Mouse (Mus musculus) forebrain, embryonic 13.5 days (tissue): Measurements from ENCODE around the gene Grid1. TPM values are rescaled to one million over a fixed set of nuclear protein-coding genes. Genes with fewer than 3 reads are reported as not detected.

ENCODE experiments used
- ATAC-seq: fragments of 200-750 bp; cut with Nextera tagmentation; 2 replicates; pipeline ENCODE4 v1.8.0; 2017
- H3K27ac ChIP-seq: fragments of 300-500 bp; sonication (generic); 2 replicates; pipeline ENCODE4 v1.5.1; 2015; ENCODE audit warnings: inconsistent platforms, mild to moderate bottlenecking, moderate library complexity
- H3K27me3 ChIP-seq: fragments of 300-500 bp; sonication (generic); 2 replicates; pipeline ENCODE4 v1.6.1; 2015; ENCODE audit warnings: mild to moderate bottlenecking, inconsistent platforms
- H3K36me3 ChIP-seq: fragments of 300-500 bp; sonication (generic); 2 replicates; pipeline ENCODE4 v1.6.1; 2015; ENCODE audit warnings: mild to moderate bottlenecking, inconsistent platforms; ENCODE audit not compliant: poor library complexity, severe bottlenecking
- H3K4me1 ChIP-seq: fragments of 300-500 bp; sonication (generic); 2 replicates; pipeline ENCODE4 v1.6.1; 2015; ENCODE audit warnings: inconsistent platforms
- H3K4me2 ChIP-seq: fragments of 300-500 bp; sonication (generic); 2 replicates; pipeline ENCODE4 v1.6.1; 2015; ENCODE audit warnings: inconsistent platforms, mild to moderate bottlenecking, moderate library complexity
- H3K4me3 ChIP-seq: fragments of 300-500 bp; sonication (generic); 2 replicates; pipeline ENCODE4 v1.5.1; 2015; ENCODE audit warnings: mild to moderate bottlenecking, inconsistent platforms
- H3K9ac ChIP-seq: fragments of 300-500 bp; sonication (generic); 2 replicates; pipeline ENCODE4 v1.6.1; 2015; ENCODE audit warnings: mild to moderate bottlenecking, inconsistent platforms
- H3K9me3 ChIP-seq: fragments of 300-500 bp; sonication (generic); replicated peaks from 2 replicates; pipeline ENCODE4 v1.6.1; 2016; ENCODE audit warnings: inconsistent platforms
- WGBS: fragments of 180-500 bp; shearing (Covaris S2); methylation state at CpG from one replicate; pipeline ENCODE4 v1.1.7; 2015; 5-methylcytosine and 5-hydroxymethylcytosine counted together
- polyA plus RNA-seq: library from polyadenylated mRNA; unstranded; fragments of >200 nt; fragmentation: Nextera tagmentation; extraction: Ambion mirVana; gene quantifications from 2 replicates; pipeline ENCODE4 v1.2.1, GENCODE M21; 2015

The Grid1 gene
- polyA plus RNA-seq, 1 experiment from 2014 or later, result 1.2 TPM

DNA sequence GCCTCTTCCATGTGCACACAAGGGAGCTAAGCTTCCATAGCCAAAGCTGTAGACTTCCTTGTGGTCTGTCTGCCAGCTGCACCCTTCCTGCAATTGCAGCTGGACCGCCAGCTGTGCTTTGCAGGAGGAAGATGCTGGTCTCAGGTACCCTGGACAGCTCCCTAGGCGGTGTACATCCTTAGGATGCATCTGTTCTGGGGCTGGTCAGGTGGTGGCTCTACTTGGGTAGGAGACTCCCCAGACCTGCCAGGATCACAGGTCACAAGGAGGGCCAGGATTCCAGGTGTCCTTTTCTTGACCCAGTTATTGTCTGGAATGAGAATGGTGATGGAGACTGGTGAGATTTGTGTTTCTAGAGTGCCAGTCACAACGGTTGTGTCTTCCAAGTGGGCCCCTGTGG lies 3.6 kb upstream of the Grid1 start:
- no peak overlapping the region for H3K4me2 ChIP-seq
- peaks cover 65% of the 10 kb centered on the region for H3K27me3 ChIP-seq
- H3K36me3 ChIP-seq, result no peaks in the 10 kb centered on the region
- 38% methylated on average over 3 of the region's 3 CpGs for WGBS
- no peak for ATAC-seq
- no peak overlapping the region for H3K4me3 ChIP-seq
- no peaks in the 10 kb centered on the region for H3K9me3 ChIP-seq
- peaks cover 19% of the 10 kb centered on the region for H3K4me1 ChIP-seq
- H3K27ac ChIP-seq, result no peak overlapping the region
- H3K9ac ChIP-seq, result no peak overlapping the region

DNA sequence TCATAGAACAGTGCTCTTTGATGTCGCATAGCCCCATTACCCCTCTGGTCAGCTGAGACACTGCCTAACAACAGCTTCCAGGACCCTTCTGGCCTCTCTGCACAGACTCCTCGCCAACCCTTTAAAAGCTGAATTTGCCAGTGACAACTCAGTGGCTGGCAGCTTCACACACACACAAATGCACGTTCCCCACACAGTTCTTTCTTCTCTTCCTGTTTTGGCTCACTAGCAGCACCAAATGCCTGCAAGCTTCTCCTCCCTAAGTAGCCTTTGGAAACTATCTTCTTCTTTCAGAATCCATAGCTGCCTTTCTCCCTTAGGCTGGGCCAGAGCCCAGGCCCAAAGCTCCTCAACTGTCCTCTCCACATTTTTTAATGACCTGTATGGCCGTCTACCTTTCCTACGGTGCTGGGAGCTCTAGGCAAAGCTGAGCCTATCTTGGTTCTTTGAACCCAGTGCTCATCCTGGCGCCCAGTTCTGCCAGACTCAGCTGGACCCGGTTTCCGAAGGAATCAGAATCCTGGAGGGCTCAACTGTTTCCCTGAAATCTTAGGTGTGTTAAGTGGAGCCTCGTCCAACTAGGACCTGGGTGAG lies 1.4 kb upstream of the Grid1 start:
- no peak for ATAC-seq
- Histone ChIP-seq H3K9ac (0 out of 2 replicates have a peak overlapping the region, but pooled peaks have one; percentile 74), H3K4me1 (peaks cover 34% of the 10 kb centered on the region), H3K4me3 (peak overlapping the region; percentile 64), H3K27me3 (peaks cover 83% of the 10 kb centered on the region), H3K4me2 (peak overlapping the region; percentile 86), H3K36me3 (no peaks in the 10 kb centered on the region), H3K27ac (no peak overlapping the region), H3K9me3 (no peaks in the 10 kb centered on the region)
- 5% methylated on average over 9 of the region's 9 CpGs for WGBS

DNA sequence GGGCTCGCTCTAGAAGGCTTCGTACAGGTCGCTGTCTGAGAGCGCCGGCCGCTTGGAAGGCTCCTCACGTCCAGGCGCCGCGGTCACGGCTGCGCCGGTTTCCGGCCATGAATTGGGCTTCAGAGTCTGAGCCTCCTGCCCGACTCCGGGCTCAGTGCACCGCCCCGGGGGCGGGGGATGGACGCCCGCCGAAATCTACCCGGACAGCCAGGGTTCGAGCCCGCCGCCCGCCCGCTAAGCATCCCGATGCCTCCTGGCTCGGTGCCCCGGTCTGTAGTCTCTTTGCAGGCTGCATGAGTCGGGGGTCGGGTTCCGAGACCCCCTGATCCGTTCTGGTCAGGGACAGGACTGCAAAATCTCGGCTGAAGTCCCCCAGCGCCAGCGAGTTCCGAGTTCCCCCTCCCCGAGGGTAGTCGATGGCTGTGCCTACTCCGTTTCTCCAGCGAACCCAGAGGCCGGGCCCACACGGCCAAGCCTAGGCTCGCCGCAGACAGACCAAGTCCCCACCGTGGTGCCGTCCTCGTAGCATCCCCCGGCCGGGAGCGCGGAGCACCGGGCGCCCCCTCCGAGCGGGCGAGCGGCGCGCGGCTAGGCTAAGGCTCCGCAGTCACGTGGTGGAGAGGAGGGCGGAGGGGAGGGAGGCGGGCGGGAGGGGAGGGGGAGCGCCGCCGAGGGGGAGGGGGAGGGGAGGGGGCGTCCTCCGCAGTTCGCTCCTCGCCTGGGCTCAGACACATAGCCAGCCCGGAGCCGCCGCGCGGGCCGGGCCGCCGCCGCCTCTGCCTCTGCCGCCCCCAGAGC lies 588 bp upstream of the Grid1 start:
- peaks cover 91% of the 10 kb centered on the region for H3K27me3 ChIP-seq
- peak; percentile 81 for ATAC-seq

DNA sequence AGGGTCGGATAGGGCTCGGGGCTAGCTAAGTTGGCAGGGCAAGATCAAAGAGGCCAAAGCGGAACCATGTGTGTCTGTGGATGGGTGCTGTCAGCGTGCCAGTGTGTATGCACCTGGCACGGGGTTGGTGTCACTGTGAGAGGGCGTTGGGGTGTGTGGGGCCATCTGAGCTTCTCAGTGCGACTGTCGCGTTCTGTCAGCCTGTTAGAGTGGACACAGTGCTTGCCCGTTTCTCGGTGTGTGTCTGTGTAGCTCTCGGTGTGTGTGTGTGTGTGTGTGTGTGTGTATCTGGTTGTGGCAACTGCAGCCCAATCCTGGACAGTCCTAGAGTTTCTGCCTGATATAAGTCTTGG lies 721 bp downstream of the Grid1 start:
- Histone ChIP-seq H3K27ac (no peak overlapping the region), H3K36me3 (no peaks in the 10 kb centered on the region), H3K4me3 (peak overlapping the region; percentile 64), H3K9ac (peak overlapping the region; percentile 74), H3K4me2 (peak overlapping the region; percentile 86), H3K27me3 (peaks cover 83% of the 10 kb centered on the region), H3K4me1 (peaks cover 36% of the 10 kb centered on the region), H3K9me3 (no peaks in the 10 kb centered on the region)
- ATAC-seq, result no peak
- WGBS, result 0% methylated on average over 12 of the region's 12 CpGs

More for the DNA sequence above, 588 bp upstream of the Grid1 start:
- Histone ChIP-seq H3K36me3 (no peaks in the 10 kb centered on the region), H3K4me3 (peak overlapping the region; percentile 64), H3K9me3 (no peaks in the 10 kb centered on the region), H3K9ac (peak overlapping the region; percentile 74), H3K4me1 (peaks cover 35% of the 10 kb centered on the region), H3K27ac (no peak overlapping the region), H3K4me2 (peak overlapping the region; percentile 86)
- 1% methylated on average over 47 of the region's 85 CpGs for WGBS

DNA sequence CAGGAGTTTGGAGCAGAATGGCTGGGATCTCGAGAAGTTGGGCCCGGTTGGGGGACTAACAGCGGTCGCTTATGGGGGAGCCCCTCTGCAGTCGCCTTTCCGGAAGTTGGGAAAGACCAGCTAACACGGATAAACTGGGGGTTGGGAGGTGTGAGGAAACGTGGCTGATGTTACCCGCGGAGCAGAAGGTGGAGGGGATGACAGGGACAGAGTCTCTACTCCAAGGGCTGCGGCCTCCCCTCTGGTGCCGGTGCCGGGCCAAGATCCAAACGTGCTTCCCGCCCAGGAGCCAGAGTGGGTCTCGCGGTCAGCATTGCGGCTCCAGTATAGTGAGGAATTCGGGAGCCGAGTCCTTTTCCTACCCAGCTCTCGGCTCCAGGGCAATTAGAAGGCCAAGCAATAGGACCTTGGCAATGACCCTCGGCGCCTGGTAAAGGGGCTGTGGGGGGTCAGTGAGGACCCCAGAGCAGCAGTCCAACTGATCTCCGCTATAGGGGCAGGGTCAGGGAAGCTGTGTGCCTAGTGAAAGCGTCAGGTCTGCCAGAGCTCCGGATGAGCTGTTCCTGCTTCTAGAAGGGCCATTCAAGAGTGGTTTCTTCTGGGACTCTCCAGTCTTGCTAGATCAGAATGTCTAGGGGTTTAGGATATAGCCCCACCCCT lies 1.4 kb downstream of the Grid1 start:
- peak overlapping the region; percentile 74 for H3K9ac ChIP-seq

DNA sequence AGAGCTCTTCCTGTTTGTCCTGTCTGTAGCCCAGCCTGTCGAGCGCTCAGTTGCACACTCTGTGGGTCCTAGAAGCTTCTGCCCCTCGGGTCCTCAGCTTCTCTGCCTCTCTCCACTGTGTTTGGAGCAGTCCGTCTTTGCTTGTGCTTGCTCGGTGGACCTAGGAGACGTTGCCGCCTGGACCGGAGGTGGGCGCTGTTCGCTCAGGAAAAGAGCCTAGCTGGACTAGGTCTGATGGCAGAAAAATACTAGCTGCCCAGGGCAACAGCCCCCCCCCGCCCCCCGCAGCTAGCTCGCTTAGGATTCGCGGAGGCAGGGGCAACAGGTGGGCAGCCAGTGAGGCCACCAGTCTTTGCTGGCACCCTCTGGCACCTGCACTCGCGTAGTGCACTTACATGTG lies 3.2 kb downstream of the Grid1 start:
- peak; percentile 44 for ATAC-seq
- Histone ChIP-seq H3K4me1 (peaks cover 44% of the 10 kb centered on the region), H3K36me3 (no peaks in the 10 kb centered on the region), H3K27me3 (peaks cover 58% of the 10 kb centered on the region), H3K9me3 (no peaks in the 10 kb centered on the region), H3K9ac (peak overlapping the region; percentile 54), H3K4me3 (peak overlapping the region; percentile 38), H3K4me2 (peak overlapping the region; percentile 63), H3K27ac (no peak overlapping the region)
- WGBS, result 2% methylated on average over 17 of the region's 17 CpGs

More for the DNA sequence above, 1.4 kb downstream of the Grid1 start:
- Histone ChIP-seq H3K4me3 (peak overlapping the region; percentile 64), H3K36me3 (no peaks in the 10 kb centered on the region), H3K27me3 (peaks cover 76% of the 10 kb centered on the region), H3K4me2 (peak overlapping the region; percentile 86), H3K9me3 (no peaks in the 10 kb centered on the region), H3K27ac (no peak overlapping the region), H3K4me1 (peaks cover 42% of the 10 kb centered on the region)
- ATAC-seq, result no peak
- 3% methylated on average over 26 of the region's 26 CpGs for WGBS

DNA sequence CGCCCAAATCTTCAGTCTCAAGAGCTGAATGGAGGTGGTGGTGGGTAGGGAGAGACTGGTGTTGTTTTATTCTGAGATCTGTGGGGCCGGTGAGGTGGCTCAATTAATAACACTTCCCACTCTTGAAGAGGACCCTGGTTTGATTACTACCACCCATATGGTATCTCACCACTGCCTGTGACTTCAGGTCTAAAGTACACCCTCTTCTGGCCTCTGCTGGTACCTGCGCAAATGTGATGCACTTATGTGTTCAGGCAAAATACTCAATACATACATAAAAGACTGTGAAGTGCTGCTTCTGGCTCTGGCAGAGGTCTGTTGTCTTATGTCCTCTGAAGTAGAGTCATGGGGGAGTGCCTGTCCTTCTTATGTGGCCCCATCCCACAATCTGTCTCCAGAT lies 4.3 kb downstream of the Grid1 start:
- Histone ChIP-seq H3K4me2 (no peak overlapping the region), H3K27me3 (peaks cover 47% of the 10 kb centered on the region), H3K9me3 (no peaks in the 10 kb centered on the region), H3K4me3 (no peak overlapping the region), H3K4me1 (peaks cover 39% of the 10 kb centered on the region), H3K27ac (no peak overlapping the region), H3K9ac (no peak overlapping the region), H3K36me3 (no peaks in the 10 kb centered on the region)
- ATAC-seq, result no peak
- WGBS, result 81% methylated on average over 3 of the region's 3 CpGs

DNA sequence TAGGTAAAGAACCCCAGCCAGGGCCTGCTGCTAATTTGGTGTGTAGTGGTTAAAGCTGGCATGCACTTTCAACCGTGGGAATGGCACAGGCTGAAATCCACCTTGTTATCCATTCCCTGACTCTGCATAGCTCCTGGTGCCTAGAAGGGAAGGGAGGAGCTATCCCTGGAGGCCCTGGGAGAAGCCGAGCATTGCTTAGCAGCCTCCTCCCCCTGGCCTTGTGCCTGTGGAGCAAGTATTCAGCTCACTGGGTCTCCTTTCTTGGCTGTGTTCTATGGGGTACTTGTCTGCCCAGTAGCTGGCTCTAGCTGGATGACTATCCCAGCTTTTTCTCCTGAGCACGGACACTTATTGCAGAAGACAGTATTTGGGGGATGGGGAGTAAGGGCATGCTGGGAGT lies 6.0 kb downstream of the Grid1 start:
- H3K4me2 ChIP-seq, result no peak overlapping the region
- no peak overlapping the region for H3K9ac ChIP-seq
- no peak for ATAC-seq
- H3K27me3 ChIP-seq, result peaks cover 36% of the 10 kb centered on the region
- H3K9me3 ChIP-seq, result no peaks in the 10 kb centered on the region
- no peak overlapping the region for H3K27ac ChIP-seq
- 20% methylated on average over 3 of the region's 3 CpGs for WGBS
- H3K36me3 ChIP-seq, result no peaks in the 10 kb centered on the region
- peaks cover 29% of the 10 kb centered on the region for H3K4me1 ChIP-seq
- no peak overlapping the region for H3K4me3 ChIP-seq

DNA sequence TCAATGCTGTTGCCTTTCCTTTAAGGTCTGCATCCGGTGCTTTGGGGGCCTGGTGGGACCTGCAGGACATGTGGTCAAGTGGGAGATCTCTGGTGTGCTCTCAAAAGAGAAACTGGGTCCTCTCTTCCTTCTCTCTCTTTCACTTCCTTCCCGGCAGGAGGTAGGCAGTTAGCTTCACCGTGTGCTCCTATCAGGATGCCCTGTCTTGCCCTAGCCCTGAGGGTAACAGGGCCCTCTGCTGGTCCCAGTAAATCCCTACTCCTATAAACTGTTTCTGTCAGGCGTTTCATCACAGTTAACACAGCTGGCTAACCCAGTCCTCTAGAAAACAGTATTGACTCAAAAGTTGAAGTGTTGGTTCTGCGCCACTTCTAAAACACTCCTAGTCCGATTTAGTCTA lies 9.9 kb downstream of the Grid1 start:
- Histone ChIP-seq H3K4me3 (no peak overlapping the region), H3K4me1 (peaks cover 8% of the 10 kb centered on the region; the same call in 1 of the 2 replicates), H3K9ac (no peak overlapping the region), H3K27ac (no peak overlapping the region), H3K4me2 (no peak overlapping the region), H3K9me3 (no peaks in the 10 kb centered on the region), H3K27me3 (no peaks in the 10 kb centered on the region), H3K36me3 (no peaks in the 10 kb centered on the region)
- no peak for ATAC-seq
- WGBS, result 74% methylated on average over 6 of the region's 6 CpGs

DNA sequence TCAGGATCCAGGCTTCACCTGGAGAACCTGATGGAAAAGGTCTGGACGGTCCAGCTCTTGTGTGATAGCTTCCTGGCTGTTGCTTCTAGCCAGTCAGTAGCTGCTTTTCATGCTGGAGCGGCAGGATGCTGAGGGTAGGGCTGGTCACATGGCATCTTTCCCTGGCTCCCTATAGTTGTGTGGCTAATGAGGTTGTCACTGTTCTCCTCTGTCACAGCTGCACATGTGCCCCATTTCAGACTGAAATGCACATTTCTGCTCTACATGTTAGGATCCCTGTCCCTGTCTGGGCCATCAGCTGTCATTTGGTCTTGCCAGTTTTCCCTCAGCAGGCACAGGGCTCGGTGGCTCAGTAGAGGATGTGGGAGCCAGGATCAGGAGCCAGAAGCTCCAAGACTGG lies 17.2 kb downstream of the Grid1 start:
- no peak overlapping the region for H3K9ac ChIP-seq
- ATAC-seq, result no peak
- WGBS, result 65% methylated on average over 3 of the region's 3 CpGs
- no peaks in the 10 kb centered on the region for H3K9me3 ChIP-seq
- H3K4me2 ChIP-seq, result no peak overlapping the region
- H3K4me1 ChIP-seq, result no peaks in the 10 kb centered on the region
- H3K27me3 ChIP-seq, result no peaks in the 10 kb centered on the region
- H3K36me3 ChIP-seq, result no peaks in the 10 kb centered on the region
- no peak overlapping the region for H3K27ac ChIP-seq
- no peak overlapping the region for H3K4me3 ChIP-seq

DNA sequence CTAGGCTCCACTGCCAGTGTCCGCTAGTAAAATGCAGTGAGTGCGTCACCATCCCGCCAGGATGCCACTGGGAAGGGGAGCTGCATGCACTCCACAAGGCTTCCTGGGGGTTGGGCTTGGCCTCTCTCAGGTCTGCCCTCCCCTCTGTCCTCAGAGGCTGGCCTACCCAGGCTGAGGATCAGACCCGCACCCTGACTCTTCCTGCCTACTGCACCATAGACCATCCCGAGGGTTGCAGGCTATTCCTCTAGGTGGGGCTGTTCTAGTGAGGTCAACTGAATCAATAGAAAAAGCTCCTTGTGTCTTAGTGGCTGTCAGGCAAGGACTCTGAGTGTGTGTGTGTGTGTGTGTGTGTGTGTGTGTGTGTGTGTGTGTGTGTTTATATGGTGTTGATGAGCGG lies 19.1 kb downstream of the Grid1 start:
- H3K4me3 ChIP-seq, result no peak overlapping the region

DNA sequence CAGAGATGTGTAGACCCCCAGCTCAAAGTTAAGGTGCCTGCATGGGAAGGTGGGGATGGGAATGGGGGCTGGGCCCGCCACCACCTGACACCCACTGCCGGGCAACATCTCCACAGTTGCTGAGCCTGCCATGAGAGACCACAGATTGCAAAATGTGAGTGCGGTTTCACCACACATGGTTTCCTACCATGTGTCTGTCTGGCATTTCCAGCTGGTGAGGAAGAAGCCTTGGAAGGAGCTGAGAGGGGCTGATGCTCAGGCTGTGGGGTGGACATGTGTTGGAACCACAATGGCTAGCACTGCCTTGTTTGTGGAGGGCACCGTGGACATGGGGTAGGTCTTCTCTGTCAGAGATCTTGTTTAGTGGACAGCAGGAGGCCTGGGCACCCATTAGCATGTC lies 20.0 kb downstream of the Grid1 start:
- no peaks in the 10 kb centered on the region for H3K27me3 ChIP-seq
- no peaks in the 10 kb centered on the region for H3K36me3 ChIP-seq
- no peak overlapping the region for H3K4me2 ChIP-seq
- no peak overlapping the region for H3K9ac ChIP-seq
- no peak overlapping the region for H3K4me3 ChIP-seq
- no peak for ATAC-seq
- H3K27ac ChIP-seq, result no peak overlapping the region
- 86% methylated on average over 4 of the region's 4 CpGs for WGBS
- H3K9me3 ChIP-seq, result no peaks in the 10 kb centered on the region
- no peaks in the 10 kb centered on the region for H3K4me1 ChIP-seq

More for the DNA sequence above, 19.1 kb downstream of the Grid1 start:
- Histone ChIP-seq H3K9ac (no peak overlapping the region), H3K9me3 (no peaks in the 10 kb centered on the region), H3K27me3 (no peaks in the 10 kb centered on the region), H3K36me3 (no peaks in the 10 kb centered on the region), H3K27ac (no peak overlapping the region), H3K4me2 (no peak overlapping the region), H3K4me1 (no peaks in the 10 kb centered on the region)
- no peak for ATAC-seq
- WGBS, result 67% methylated on average over 6 of the region's 6 CpGs
